Mouse (Mus musculus): ENCODE data around the gene Farp1.

Farp1 gene

DNA sequence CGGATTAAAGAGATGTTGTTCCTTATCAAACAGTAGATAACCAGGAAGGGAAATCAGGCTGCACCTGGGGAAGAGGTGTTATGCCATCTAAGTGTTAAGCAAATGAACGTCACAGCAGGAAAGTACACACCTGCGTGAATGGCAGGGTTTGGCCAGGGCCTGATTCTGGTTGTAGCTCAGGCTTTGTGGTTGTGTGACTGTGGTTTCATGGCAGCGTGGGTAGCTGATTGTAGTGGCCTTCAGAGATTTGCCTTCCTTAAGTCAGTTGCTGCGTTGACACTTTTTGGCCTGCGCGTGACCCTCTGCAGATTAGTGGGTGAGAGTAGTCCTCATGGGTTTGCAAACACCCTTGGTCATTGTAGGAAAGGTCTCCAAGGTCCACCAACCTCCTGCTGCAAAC, 111.2 kb downstream of the Farp1 start:
- no peak for DNase-seq (ENCODE audit: low spot score)

DNA sequence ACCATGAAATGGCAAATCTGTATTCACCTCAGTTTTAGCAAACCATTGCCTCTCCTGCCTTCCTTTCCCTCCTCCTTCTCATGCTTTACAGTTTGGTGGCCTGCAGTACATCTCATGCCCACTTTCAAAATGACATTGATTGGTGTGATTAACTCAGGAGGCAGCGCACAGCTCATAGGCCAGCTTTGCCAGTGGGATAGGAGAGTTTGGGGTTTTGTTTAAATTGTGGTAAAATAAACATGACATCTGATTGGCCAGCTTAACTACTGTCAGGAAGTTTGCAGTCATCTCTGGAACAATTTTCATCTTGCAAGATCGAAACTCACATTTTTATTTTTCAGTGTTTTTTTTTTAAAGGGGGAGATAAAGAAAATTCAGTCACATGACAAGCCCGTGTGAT, 112.0 kb downstream of the Farp1 start:
- DNase-seq (ENCODE audit: low spot score): no peak

DNA sequence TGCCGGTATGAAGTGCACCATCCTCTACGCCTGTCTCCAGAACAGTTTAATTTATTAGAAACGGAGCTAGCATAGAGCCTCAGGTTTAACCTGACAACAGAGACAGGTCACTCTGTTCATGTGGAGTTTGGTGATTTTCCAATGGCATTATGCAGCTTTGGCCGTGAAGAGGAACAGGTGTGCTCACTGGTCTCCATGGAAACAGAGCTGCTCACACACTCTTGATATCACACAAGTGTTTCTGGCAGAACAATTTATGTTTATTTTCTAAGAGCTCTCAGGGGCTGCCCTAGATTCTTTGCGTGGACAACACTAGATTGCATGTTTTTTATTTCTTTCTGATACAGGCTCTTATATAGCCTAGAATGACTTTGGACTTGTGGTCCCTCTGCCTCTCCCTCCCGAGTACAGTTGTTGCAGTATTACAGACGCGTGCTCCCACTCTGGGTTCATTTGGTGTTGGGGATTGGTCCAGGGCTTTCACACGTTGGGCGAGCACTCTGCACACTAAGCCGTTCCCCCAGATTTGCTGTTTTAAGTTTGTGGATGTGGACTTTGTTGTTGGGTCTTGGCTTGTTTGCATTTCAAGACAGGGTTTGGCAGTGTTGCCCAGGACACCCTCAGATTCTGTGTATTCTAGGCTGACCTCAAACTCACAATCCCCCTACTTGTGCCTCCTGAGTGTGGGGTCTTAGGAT, 113.2 kb downstream of the Farp1 start:
- DNase-seq (ENCODE audit: low spot score): no peak

DNA sequence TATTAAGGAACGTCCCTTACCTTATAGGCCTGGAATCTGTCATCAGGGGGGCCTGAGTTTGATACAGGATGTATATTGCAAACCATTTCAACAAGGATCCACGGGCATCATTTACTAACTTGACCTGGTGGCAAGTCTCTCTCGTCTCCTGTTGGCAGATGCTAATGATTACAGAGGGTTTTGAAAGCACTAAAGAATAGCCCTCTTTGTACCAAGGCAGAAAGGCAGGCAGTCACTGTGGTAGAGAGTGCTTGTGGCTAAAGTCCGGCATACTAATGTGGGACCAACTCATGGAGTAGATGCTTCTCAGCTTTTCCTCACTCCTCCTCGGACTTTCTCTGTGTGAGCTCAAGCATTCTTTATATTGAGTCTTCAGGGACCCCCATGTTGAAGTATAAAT, 115.0 kb downstream of the Farp1 start:
- DNase-seq (ENCODE audit: low spot score): no peak

DNA sequence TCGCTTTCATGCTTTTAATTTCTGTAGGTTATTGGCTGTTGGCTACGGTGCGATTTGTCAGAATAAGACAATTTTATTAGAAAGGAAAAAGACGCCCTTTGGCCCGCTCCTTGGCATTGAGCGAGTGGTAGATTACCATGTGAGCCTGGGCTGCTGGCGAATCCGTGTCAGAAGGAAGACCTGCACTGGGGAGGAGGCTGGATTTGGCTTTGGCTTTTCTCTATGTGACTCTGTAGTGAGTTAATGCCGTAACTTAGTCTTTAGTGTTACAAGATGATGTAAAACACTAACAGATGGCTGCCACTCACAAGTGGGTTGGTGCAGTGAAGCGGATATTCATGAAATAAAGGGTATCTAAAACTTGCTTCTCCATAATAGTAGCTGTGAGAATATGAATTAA, 116.8 kb downstream of the Farp1 start:
- DNase-seq (ENCODE audit: low spot score): no peak

DNA sequence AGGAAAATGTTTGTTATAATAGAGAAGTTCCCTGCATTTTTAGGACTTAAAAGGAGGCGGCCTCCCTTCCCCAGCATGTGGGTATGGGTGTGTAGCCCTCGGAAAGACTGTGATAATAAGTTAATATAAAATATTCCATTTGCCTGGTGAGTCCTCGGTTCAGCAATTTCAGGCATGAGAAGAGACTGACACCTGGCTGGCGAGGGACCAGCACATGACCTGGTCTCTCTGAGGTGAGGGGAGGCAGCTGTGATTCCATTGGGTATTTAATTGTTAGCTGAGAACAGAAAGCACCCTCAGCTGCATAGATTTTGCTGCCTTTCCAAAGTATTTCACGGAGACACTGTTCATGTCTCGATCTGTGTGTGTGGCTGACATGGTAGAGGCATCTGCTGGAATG, 117.8 kb downstream of the Farp1 start:
- no peak for DNase-seq (ENCODE audit: low spot score)

DNA sequence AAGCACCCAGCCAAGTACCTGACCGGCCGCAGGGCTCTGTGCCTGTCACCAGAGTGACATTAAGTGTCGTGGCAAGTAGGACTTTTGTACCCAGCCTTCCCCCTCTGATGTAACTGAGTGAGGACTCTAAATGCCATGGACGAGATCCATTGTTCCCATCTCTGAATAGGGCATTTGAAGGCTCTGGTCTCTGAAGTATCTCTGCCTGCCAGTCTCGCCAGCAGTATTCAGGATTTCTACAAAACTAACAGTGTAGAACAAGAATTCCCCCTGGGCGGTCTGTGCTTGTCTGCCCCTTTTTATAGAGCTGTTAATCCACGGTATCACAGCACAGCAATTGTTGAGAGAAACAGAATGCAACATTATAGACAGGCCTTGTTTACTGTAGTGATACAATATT, 118.3 kb downstream of the Farp1 start:
- no peak for DNase-seq (ENCODE audit: low spot score)

DNA sequence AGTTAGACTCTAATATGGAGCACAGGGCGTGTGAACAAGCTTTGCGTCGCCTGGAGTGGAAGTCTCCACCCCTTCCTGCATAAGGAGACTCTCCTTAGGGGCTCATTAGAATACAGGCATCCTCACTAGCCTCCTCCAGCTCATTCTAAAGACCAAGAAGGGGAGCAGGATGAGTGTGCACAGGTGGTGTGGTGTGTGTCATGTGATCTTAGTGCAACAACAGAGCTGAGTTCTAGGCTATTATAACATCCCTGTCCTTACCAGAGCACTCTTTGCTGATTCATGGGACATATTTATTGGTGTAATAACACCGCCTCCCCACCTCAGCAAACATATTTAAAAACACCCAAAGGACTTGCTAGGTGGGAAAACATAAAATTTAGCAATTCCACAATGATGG, 120.2 kb downstream of the Farp1 start:
- DNase-seq (ENCODE audit: low spot score): no peak

DNA sequence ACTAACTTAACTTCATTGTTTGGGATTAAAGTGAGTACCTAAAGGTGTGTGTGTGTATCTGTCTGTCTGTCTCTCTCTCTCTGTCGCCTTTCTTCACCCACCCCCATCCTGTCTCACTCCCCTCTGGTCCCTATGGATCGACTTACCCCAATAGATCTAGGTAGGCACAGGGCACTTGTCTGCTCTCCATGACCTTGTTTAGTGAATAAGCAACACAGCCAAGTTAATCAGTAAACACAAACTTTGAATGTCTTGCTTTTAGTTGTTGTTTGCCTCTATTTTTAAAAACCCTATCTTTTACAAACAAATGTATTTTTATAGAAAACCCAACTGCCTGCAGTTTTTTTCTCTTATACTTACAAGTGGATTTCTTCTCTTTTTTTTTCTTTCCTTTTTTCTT, 123.6 kb downstream of the Farp1 start:
- no peak for DNase-seq (ENCODE audit: low spot score)

DNA sequence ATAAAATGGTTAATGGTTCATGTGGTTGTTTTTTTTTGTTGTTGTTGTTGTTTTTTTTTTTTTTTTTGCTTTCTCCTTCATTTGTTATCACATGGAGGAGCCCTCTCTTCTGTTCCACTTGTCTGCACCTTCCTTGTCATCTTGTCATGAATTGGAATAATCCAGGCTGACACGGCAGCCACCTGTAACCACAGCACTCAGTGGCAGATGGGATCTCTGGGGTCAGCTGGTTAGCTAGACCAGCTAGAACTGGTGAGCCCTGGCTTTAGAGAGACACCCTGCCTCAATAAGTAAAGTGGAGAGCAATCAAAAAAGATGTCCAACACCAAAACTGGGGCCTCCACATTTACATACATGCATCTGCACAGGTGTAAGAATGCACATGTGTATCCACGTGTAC, 127.8 kb downstream of the Farp1 start:
- DNase-seq (ENCODE audit: low spot score): no peak

DNA sequence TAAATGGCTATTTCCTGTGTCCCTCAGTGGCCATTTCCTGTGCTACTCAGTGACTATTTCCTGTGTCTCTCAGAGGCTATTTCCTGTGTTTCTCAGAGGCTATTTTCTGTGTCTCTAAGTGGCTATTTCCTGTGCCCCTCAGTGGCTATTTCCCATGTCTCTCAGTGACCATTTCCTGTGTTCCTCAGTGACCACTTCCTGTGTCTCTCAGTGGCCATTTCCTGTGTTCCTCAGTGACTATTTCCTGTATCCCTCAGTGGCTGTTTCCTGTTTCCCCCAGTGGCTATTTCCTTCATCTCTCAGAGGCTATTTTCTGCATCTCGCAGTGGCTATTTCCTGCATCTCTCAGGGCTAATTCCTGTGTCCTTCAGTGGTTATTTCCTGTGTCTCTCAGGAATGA, 129.9 kb downstream of the Farp1 start:
- DNase-seq (ENCODE audit: low spot score): no peak

DNA sequence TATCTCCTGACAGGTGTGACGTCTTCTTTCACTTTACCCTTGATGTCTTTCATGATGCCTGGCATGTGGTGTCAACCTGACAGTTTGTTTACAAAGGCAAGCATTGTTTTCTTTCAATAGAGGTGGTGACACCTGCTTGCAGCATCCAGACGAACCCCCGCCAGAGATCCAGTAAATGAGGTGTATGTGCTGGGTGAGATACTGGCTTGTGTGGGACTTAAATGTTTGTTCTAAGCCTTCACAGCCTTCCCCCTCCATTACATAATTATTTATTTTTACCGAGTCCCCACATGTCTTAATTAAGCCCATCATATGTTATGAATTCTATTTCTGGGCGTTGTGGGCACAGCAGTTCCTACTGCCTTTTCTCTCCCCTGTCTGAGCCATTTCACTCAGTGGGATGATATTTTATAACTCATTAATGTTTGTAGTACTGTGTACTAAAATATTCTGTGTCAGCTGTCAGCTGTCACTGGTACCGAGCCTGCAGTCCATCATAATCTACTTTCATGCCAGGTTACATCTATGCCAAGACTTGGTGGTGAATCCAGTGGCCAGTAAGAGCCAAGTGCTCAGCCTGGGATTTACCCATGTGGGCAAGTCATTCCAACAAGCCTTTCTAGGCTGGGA, 130.5 kb downstream of the Farp1 start:
- DNase-seq (ENCODE audit: low spot score): no peak

DNA sequence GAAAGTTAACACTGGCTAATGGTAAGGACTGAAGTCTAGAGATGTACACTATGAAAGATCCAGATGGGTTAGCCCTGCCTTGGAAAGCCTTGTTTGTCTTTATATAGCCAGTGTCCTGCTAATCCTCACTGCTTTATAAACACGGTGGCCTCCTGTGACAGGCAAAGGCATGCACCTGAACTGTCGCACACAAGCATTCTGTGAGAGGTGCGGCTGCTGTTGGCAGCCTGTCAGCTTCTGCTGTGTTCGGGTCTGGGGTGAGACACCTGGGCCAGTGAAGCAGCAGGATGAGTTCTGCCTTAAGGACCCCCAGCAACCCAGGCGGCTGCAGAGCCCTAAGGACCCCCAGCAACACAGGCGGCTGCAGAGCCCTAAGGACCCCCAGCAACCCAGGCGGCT, 131.0 kb downstream of the Farp1 start:
- no peak for DNase-seq (ENCODE audit: low spot score)

DNA sequence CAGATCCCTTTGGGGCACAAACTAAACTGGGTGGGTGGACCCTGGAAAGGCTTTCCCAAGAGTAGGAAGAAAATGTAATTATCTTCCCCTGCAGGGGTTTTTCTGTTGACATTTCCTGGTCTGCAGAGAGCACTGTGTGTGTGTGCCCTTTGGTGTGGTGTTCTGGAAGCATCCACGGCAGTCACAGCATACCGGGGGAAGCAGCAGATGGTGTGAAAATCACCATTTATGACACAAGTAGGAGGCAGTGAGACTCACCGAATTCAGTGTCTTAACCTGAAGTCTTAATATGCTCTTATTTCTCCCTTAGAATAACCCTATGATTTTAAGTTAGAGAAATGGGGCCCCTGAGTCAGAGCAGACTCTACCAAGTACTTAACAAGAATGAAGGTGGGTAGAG, 133.7 kb downstream of the Farp1 start:
- DNase-seq (ENCODE audit: low spot score): no peak

DNA sequence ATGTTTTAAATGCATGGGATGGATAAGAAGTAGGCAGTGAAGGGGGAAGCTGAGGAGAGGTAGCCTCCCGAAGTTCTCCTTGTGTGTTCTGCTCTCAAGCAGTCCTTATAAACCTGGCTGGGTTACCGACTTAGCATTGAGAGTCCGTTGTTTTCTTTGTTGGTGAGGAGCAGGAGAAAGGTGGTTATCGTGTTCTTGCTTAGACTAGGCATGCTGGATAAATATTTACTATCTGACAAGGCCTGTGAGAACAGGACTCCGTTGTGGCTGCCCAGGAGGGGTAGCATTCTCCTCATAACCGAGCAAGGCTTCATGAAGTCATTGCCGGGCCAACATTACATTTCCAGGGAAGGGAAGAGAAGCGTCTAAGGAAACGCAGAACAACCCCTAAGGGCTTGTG, 135.3 kb downstream of the Farp1 start:
- no peak for DNase-seq (ENCODE audit: low spot score)

DNA sequence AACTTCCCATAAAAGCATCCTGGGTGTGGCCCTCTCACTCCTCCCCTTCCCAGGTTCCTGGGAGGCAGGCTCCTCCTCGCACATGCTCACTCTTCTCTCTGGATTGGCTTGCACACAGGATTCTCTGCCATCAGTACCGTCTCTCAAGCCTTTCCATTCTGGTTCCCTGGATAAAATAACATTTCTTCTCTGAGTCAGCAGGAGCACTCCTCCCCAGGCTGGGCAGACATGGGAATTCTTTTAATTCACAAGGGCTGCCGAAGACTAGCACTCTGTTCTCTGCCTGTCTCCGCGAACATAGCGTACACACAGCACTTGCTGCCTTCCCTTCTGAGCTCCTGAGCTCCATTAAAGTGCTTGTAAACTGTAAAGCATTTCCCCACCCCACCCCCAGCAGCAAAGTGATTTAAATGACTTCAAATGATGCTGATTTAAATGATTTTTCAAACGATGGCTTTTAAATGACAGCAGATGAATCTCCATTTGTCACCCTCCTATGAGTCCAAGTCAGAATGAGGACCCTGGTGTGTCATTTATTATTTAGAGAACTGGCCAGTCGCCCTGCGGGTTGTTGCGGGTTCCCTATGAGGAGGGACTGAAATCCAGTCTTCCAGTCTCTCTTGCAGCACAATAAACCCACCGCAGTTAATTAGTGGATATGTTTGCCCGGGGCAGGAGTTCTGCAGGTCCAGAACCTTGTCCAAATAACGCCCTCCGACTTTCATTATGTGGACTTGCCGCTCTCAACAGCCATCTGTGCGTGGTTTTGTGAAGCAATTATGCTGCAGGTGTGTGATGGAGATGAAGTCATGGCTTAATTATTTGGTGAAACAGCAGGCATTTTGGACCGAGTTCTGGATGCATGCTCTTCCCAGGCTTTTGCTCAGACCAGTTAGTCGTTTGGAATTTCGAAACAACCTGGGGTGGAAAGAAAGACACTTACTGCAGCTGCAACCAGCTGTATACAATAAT, 137.4 kb downstream of the Farp1 start:
- no peak for DNase-seq (ENCODE audit: low spot score)

DNA sequence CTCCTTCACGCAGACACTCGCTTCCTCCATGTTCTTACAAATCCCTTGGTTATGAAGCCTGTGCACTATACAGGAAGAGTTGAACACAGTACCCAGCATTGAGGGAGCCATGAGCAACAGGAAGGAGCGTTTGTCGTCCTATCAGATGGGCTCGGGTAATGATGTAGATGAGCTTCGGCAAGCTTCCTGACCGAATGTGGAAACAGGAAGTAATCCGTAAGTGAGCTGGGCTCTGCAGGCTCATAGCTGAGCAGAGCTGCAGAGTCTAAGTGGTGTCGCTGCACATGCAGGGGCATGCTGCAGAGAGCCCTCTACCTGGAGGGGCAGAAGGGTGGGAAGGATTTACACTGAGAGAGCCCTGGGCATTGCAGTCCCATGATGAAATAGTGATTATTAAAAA, 140.4 kb downstream of the Farp1 start:
- DNase-seq (ENCODE audit: low spot score): no peak

DNA sequence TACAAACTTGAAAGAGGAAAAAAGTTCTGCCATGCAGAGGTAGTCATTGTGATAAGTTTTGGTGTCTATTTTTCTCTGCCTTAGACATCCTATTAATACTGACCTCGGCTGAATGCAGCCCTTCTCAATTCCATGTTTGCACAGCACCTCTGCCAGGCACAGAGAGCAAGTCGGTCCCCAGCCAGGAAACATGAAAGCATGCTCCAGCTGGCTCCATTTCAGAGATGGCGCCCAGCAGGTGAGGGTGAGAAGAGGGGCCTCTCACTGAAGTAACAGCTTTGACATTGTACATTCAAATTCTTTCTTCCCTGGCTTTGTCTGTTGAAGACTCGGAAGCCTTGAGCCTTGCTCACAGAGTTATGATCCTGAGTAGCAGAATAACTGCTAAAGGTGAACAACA, 140.9 kb downstream of the Farp1 start:
- DNase-seq (ENCODE audit: low spot score): no peak

DNA sequence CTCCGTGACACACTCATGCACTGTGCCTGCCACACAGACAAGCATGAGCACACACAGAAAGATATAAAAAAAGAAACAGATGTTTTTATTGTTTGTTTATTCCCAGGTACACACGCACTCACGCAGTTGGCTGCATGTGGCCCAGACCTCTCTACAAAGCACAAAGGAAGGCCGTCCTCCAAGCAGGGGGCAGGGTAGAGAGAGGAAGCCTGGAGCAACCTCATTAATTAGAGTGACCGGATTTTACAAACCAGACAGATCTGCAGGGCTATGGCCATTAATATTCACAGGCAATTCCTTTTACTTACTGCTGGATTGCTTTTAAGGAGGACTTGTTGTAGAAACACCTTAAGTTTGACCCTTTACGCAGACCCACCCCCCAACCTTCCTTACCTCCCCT, 142.9 kb downstream of the Farp1 start:
- no peak for DNase-seq (ENCODE audit: low spot score)

DNA sequence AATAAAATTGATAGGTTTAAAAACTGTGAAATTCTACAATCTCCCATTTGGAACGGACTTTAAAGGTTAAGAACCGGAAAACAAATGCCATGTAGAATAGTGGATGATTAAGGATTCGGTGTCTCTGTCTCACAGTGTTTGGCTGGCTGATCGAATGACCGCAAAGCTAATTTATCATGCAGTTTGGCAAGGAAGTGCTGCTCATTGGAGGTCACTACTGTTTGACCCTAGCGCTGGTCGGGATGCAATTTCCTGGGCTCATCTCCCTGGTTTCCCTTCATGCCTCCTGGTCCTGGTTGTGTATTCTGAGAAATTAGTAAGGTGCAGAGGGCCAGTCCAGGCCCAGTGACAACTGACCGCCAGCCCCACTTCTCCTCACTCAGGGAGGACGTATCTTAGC, 145.6 kb downstream of the Farp1 start:
- DNase-seq (ENCODE audit: low spot score): no peak

DNA sequence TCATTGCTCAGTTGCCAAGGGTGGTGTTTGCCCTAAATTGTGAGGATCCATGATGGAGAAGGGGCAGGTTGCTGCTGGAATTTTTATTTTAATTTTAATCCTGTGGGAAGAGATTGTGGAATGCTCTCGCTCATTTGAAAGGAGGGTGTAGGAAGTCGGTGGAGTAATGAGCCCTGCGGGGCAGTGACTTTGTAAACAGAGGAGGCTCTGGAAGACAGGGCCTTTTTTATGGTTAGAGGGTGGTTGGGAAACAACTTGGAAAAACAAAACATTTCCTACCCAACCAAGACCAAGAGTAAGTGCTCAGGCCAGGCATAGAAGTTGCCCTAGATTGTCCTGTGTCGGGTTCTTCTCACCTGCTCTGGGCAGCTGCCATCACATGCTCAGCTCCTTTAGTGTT, 146.8 kb downstream of the Farp1 start:
- no peak for DNase-seq (ENCODE audit: low spot score)

DNA sequence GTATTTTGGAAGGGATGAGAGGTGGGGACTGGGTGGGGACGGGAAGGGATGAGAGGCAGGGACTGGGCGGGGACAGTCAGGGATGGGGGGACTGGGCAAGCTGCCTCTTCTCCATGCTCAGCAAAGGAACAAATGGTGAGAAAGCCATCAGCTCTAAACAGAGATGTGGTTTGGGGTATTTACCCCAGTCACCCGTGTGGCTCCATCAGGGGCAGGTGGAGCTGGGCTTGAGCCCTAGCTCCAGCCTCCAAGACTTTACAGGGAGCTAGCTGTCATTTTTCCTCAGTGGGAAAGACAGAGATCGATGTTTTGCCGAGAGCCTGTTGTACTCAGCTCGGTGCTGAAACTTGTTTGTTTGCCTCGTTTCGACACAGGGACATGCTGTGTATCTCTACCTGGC, 148.0 kb downstream of the Farp1 start:
- no peak for DNase-seq (ENCODE audit: low spot score)

Measured in ovary, postnatal 14 days (tissue).